Mouse (Mus musculus) telencephalon, adult 2 months (tissue): ENCODE data around the gene Igdcc4.

ENCODE experiments used
- DNase-seq: peaks from one replicate; pipeline ENCODE4 v3.0.0-alpha.2; 2011; ENCODE audit warnings: low read depth, low spot score

Gene Igdcc4

GRCm38 (mm10) chr9:65154692-65155455 is 53.6 kb downstream of the Igdcc4 start:
- no peak for DNase-seq

DNA sequence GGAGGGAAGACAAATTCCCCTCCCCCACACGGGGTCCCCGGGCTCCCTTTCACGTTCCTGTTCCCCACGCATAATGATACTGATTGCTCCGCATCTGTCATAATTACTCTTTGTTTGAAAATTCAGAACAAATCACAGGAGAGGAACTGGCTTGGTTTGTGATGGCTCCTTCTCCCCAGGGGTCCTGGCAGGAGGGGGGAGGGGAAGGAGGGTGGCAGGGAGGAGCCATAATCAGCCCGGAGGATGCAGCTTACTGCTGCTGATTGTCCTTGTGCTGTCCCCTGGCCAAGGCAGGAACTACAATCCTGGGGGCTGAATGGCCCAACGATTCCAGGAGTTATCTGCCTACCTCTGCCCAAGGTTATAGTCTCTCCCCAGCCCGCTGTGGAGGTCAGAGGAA is 55.3 kb downstream of the Igdcc4 start:
- no peak for DNase-seq

DNA sequence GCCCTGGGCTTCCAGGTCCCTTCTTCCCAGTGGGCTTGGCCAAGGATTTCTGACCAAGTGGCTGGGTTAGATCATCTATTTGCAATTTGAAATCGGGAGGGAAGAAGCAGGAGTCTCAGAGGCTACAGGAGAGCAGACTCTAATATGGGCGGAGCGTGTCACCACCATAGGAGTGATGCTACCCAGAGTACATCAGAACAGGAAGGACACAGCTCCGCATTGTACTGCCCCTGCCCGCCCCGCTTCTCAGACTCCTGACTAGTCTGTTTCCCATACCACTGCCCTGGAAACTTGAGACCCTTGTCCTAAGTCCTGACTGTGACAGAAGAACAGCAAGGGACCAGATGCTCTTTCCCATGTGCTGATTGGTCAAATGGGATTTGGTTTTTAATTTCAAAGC is 56.3 kb downstream of the Igdcc4 start:
- DNase-seq, result no peak

DNA sequence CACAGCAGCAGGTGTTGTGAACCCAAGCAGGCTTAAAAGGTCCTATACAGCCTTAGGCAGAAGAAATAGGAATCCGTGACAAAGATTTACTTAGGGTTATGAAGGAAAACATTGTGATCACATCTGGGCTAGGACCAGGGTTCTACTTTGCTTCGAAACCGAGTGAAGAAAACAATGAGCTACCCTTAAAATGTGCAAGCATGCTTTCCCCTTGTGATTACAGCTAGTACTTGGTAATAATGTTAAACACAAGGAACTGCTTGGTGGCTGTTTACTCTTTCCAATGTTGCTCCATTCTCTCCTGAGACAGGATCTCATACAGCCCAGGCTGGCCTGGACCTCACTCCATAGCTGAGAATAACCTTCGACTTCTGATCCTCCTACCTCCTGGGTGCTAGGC is 59.9 kb downstream of the Igdcc4 start:
- DNase-seq, result no peak

GRCm38 (mm10) chr9:65161881-65162280 is 60.6 kb downstream of the Igdcc4 start:
- DNase-seq, result no peak

DNA sequence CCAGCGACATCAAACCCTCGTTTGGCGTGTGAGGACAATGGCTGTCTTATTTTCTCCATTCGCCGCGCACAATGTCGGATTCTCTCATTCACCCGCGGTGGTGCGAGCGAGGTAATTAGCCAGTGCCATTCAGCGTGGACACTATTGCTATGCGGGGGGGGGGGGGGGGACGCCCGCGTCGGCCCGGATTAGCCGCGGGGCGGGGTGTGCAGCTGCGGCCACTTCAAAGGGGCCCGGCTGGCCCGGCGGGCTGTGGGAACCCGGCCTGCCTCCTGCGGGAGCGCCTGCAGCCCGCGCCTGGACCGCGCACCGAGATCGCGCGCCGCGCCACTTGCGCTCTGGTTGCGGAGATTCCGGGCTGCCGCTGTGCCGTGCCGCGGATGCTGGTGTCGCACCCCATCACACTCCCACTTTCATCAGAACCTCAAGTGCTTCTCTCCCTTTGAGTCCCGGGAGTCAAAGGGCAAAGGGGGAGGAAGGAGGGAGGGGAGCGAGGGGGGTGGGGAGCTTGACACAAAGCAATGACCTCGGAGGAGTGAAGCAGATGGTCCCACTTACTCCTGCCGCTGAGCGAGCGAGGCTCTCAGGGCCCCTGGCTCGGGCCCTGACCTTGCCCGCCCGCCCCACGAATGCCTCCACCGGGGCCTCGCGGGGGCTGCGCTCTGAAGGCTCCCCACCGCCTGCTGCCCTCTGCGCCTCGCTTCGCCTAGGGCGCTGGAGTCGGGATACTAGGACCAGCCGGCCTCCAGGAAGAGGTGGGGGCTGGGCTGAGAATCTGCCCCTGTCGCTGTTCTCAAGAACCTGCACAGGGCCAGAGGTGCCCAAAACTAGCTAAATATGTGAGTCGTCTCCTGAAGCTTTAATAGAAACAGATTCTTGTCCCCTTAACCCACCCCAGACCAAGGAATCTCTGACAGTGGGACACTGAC is 61.7 kb downstream of the Igdcc4 start:
- DNase-seq, result no peak

- no peak for DNase-seq
Observed at GRCm38 (mm10) chr9:65164870-65165269, 63.6 kb downstream of the Igdcc4 start.

DNA sequence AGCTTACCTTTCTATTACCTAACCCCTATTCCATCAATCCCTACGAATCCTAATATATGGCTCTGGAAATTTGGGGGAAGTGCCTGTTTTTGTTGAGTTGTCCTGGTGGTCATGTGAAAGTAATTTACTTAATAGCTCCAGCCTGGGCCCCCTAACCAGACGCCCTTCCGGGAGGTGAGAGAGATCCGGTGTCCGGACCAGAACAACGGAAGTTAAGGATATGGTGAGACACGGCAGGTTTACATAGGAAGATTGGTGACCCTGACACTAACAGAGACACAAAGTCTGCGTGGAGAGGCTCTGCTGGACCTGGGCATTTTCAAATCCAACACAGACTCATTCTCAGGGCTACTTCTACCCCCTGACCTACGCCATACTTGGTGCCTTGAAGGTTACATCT is 65.1 kb downstream of the Igdcc4 start:
- DNase-seq, result no peak

GRCm38 (mm10) chr9:65168534-65168933 is 67.2 kb downstream of the Igdcc4 start:
- DNase-seq, result no peak

GRCm38 (mm10) chr9:65168952-65169351 is 67.7 kb downstream of the Igdcc4 start:
- no peak for DNase-seq

GRCm38 (mm10) chr9:65172654-65173053 is 71.4 kb downstream of the Igdcc4 start:
- no peak for DNase-seq

DNA sequence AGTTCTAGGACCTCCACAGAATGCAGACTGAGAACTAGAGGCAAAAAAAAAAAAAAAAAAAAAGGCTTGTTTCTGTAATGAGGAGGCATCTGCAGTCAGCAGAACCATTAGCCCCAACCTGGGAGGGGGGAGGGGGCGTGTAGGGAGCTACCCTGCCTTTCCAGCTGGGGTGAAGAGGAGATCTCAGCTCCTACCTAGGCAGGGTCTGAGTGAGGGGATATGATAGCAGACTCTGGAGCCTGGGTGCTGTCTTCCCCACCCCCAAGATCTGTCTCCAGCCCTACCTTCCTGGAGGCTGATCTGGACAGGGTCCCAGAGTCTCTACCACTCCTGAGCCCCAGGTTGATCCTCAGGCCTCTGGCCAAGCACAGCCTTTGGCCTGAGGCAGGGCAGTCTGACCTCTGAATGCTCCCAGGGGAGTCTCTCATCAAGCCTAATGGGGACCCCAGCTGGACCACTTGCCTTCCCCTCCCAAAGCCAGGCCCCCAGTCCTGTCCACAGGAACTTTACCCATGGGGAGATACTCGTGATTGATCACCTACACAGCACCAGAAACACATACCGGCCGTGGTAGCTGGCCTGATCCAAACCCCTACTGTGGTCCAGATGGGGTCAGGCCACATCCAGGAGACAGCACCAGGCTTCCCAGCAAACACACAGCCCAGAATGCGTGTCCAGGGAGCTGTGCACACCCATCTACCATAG is 74.1 kb downstream of the Igdcc4 start:
- DNase-seq, result no peak

DNA sequence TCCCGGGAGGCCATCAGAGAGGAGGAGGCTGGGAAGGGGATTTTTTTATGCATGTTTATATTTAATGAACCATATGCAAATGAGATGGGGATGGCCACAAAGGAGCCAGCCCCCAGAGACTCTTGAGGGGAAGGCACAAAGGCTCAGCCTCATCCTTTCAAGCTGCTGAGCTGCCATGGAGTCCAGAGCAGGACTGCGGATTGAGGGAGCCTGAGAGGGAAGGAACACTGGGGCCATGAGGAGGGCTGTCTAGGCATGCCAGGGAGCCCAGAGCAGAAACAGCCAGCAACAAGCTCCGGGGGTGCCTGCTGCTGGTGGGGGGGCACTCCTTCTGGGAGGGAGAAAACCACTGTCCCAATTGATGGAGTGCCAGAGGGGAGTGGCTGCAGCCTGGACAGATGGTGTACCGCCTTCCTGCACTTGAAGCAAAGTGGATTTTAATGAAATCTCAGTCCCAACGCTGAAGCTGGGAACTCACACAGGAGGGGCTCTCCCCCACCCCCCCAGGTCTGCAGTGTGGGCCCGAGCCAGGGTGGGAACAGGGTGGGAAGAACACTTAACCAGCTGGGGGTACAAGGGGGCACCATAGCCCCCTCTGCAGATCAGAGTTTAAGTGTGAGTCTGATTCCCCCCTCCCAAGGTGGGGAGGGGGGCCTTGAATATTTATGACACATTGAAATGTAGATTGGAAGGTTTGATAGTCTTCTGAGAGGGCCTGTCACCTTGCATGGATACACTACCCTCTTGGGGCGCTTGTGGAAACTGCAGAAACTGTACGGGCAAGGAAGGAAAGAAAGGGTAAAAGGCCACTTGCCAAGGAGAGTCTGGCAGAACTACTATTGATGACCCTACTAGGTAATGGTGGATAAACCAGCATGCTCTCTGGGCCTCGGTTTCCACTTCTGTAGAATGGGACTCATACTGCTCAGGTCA is 74.9 kb downstream of the Igdcc4 start:
- DNase-seq, result no peak

DNA sequence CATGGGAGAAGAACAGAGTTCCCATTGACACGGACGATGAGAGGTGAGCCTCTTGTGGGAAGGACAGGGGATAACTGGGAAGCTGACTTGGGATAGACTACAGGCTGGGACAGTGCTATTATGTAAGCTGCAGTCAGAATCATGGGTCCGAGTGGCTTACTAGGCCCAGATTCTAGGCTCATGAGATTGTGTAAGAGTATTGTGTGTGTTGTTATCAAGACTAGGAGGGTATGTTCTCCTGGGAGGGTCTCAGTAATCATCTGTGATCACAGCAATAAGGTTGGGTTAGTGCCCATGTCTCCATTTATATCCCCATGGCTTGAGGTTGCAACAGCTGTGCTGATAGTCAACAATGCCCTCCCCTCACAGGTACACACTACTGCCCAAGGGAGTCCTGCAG is 76.2 kb downstream of the Igdcc4 start:
- no peak for DNase-seq

- no peak for DNase-seq
Observed at GRCm38 (mm10) chr9:65177912-65178311, 76.6 kb downstream of the Igdcc4 start.

DNA sequence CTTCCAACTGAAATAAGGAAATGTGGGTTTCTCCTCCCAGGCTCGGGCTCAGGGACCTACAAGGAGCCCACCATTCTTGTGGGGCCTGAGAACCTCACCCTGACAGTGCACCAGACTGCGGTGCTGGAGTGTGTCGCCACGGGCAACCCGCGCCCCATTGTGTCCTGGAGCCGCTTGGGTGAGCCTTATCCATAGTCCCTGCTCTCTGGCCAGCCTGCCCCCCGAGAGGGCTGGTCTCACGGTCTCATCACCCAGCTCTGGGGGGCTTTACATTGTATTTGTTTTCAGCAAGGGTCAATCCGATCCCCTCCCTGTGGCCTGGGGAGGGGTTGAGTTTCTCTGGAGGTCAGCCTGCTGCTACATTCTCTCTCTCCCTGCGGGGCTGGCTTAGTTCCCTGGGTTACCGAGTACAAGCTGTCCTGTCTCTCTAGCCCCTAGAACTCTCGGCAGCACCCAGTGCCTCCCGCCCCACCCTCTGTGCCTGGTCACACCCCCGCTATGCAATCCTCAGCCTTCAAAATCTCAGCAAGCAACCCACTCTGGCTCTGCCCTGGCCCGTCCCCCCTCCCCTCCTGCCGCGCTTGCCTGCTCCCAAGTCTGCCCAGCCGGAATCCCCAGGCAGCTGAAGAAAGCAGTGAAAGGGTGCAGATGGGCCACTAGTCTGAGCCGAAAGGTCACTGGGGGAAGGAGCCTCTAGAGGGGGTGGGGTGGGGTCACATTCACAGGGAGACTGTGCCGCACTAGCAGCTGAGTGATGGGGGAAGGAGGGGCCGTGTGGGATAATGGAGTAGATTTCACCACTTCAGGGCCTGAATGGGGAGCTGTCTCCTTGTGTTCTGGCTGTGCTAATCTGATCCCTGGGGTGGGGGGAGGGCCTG is 77.3 kb downstream of the Igdcc4 start:
- DNase-seq, result no peak

- DNase-seq, result no peak
Observed at GRCm38 (mm10) chr9:65179817-65180624, 78.7 kb downstream of the Igdcc4 start.
